Mouse (Mus musculus) midbrain, postnatal 0 days (tissue): Measurements from ENCODE around the gene Sox2. TPM values are rescaled to one million over a fixed set of nuclear protein-coding genes. Genes with fewer than 3 reads are reported as not detected.

Experiments
- ATAC-seq: fragments of 200-750 bp; cut with Nextera tagmentation; 2 replicates; pipeline ENCODE4 v1.8.0; 2017; ENCODE audit warnings: moderate number of reproducible peaks, mild to moderate bottlenecking, moderate TSS enrichment, moderate library complexity; ENCODE audit not compliant: low FRiP score
- DNase-seq: peaks from one replicate; pipeline ENCODE4 v3.0.0-alpha.2; 2015; ENCODE audit warnings: low spot score
- H3K27ac ChIP-seq: fragments of 300-500 bp; sonication (generic); 2 replicates; pipeline ENCODE4 v1.5.1; 2014; ENCODE audit warnings: low read depth, mild to moderate bottlenecking, low read length, mixed read lengths
- H3K27me3 ChIP-seq: fragments of 300-500 bp; sonication (generic); 2 replicates; pipeline ENCODE4 v1.6.1; 2014; ENCODE audit warnings: low read length, control low read depth, mixed read lengths; ENCODE audit not compliant: insufficient read depth
- H3K36me3 ChIP-seq: fragments of 300-500 bp; sonication (generic); 2 replicates; pipeline ENCODE4 v1.6.1; 2014; ENCODE audit warnings: low read length, control low read depth, mixed read lengths; ENCODE audit not compliant: insufficient read depth
- H3K4me1 ChIP-seq: fragments of 300-500 bp; sonication (generic); 2 replicates; pipeline ENCODE4 v1.6.1; 2014; ENCODE audit warnings: mild to moderate bottlenecking, control low read depth, antibody characterized with exemption, low read length, mixed read lengths; ENCODE audit not compliant: insufficient read depth
- H3K4me2 ChIP-seq: fragments of 300-500 bp; sonication (generic); 2 replicates; pipeline ENCODE4 v1.6.1; 2014; ENCODE audit warnings: low read depth, mild to moderate bottlenecking, low read length, mixed read lengths; ENCODE audit not compliant: poor library complexity, severe bottlenecking
- H3K4me3 ChIP-seq: fragments of 300-500 bp; sonication (generic); 2 replicates; pipeline ENCODE4 v1.5.1; 2014; ENCODE audit warnings: low read depth, mild to moderate bottlenecking, low read length, moderate library complexity
- H3K9ac ChIP-seq: fragments of 300-500 bp; sonication (generic); replicated peaks from 2 replicates; pipeline ENCODE4 v1.6.1; 2014; ENCODE audit warnings: mild to moderate bottlenecking, low read length, moderate library complexity, mixed read lengths; ENCODE audit not compliant: poor library complexity, severe bottlenecking
- H3K9me3 ChIP-seq: fragments of 300-500 bp; sonication (generic); 2 replicates; pipeline ENCODE4 v1.6.1; 2016; ENCODE audit warnings: low read length, control low read depth
- CTCF ChIP-seq: IDR thresholded peaks from 2 replicates; pipeline ENCODE4 v1.5.1; 2016; ENCODE audit warnings: antibody characterized with exemption, mild to moderate bottlenecking
- WGBS: fragments of 180-500 bp; shearing (Covaris S2); extraction: QIAGEN DNeasy Blood & Tissue Kit; methylation state at CpG from one replicate; pipeline ENCODE4 v1.1.7; 2014; 5-methylcytosine and 5-hydroxymethylcytosine counted together
- microRNA counts: library from miRNA; unstranded; fragments of <30 nt; microRNA quantifications from one replicate; lab custom pipeline; 2015
- microRNA-seq: library from miRNA; unstranded; fragments of <30 nt; microRNA quantifications from one replicate; pipeline ENCODE4, GENCODE M21; 2016; ENCODE audit warnings: borderline number of aligned reads
- polyA plus RNA-seq: library from polyadenylated mRNA; unstranded; fragments of >200 nt; fragmentation: Nextera tagmentation; extraction: Ambion mirVana; gene quantifications from 2 replicates; pipeline ENCODE4 v1.2.1, GENCODE M21; 2015
- total RNA-seq: library from RNA; depleted of rRNA; stranded (reverse); fragments of >200 nt; gene quantifications from 2 replicates; pipeline ENCODE4 v1.2.3, GENCODE M21; 2014

Sox2 gene
- total and polyA plus RNA-seq, 2 experiments from 2014 or later: 29.7 to 79.1 TPM

DNA sequence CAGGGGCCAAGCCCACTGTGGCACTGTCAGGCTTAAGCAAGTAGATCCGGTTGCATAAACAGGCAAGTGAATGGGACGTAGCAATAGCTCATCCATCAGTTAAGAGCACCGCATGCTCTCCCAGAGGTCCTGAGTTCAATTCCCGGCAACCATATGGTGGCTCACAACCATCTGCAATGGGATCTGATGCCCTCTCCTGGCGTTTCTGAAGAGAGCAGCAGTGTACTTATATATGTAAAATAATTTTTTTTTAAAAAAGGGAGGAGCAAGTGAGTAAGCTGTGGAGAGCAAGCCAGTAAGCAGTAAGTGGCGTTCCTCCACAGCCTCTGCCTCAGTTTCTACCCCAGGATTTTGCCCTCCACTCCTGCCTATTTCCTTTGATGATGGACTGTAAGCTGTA is 37.9 kb downstream of the Sox2 start:
- 0 out of 2 replicates have a peak, but pooled peaks have one; percentile 11 for TF ChIP-seq CTCF
- no peak for ATAC-seq
- no peak for DNase-seq
- no peak overlapping the region for H3K4me2 ChIP-seq
- H3K27ac ChIP-seq: no peak overlapping the region
- no peaks in the 10 kb centered on the region for H3K9me3 ChIP-seq
- no peak overlapping the region for H3K4me3 ChIP-seq
- H3K36me3 ChIP-seq: no peaks in the 10 kb centered on the region
- no peak overlapping the region for H3K9ac ChIP-seq
- no peaks in the 10 kb centered on the region for H3K4me1 ChIP-seq
- H3K27me3 ChIP-seq: no peaks in the 10 kb centered on the region
- WGBS: 90% methylated on average over 6 of the region's 6 CpGs

DNA sequence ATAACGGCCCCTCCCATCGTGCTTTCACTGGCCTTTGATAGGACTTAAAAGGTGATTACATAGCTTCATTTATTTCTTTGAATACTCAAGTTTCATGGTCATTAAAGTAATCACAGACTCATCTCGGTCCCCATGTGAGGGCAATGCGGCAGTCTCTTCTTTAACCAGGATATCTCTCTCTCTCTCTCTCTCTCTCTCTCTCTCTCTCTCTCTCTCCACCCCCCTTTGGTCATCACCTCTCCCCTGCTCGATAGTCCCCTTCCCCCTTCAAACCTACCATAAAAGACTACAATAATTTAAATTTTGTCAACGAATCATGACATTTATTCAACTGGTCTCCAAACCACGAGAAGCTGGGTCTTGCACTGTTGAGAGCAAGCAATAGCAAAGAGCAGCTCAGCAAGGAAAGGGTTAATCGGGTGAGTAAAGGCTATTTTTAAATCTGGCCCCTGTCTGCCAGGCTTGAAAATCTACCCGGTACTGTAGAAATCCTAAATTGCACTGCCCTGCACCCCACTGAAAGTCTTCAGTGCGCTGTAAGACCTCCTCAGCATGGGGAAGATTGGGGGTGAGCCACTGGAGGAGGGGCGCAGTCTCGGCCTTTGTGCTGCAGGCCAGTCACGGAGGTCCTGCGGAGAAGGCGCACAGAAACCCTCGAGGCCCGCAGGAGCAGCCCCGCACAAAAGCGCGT is 41.6 kb downstream of the Sox2 start:
- no peaks in the 10 kb centered on the region for H3K36me3 ChIP-seq
- ATAC-seq (peak; percentile 78), DNase-seq (peak; percentile 43)
- TF ChIP-seq CTCF: no peak
- H3K4me1 ChIP-seq: no peaks in the 10 kb centered on the region
- no peak overlapping the region for H3K27ac ChIP-seq
- H3K9ac ChIP-seq: peak overlapping the region; percentile 30
- H3K4me3 ChIP-seq: peak overlapping the region; percentile 21
- 6% methylated on average over 20 of the region's 20 CpGs for WGBS
- H3K27me3 ChIP-seq: no peaks in the 10 kb centered on the region
- H3K4me2 ChIP-seq: peak overlapping the region; percentile 57
- H3K9me3 ChIP-seq: no peaks in the 10 kb centered on the region

DNA sequence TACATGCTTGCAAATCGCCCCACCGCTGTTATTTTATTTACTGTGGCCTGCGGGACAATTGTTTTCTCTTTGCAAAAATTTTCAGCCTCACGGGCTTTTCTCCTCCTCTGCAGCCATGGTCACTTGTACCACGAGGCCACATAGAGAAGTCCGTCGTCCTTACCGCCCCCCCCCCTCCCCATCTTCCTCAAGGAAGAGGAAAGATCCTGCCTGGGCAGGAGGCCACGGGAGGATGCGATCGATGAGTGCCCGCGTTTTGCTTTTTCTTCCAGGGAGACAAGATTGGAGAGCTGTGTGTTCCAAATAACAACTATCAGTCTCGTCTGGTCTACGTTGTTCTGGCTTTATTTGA is 42.2 kb downstream of the Sox2 start:
- H3K36me3 ChIP-seq: no peaks in the 10 kb centered on the region
- H3K27ac ChIP-seq: no peak overlapping the region
- no peak for TF ChIP-seq CTCF
- H3K4me2 ChIP-seq: peak overlapping the region; percentile 57
- H3K4me1 ChIP-seq: no peaks in the 10 kb centered on the region
- H3K4me3 ChIP-seq: peak overlapping the region; percentile 21
- H3K27me3 ChIP-seq: no peaks in the 10 kb centered on the region
- peak overlapping the region; percentile 30 for H3K9ac ChIP-seq
- WGBS: 7% methylated on average over 15 of the region's 15 CpGs
- H3K9me3 ChIP-seq: no peaks in the 10 kb centered on the region
- ATAC-seq (0 out of 2 replicates have a peak, but pooled peaks have one; percentile 45), DNase-seq (no peak)

MicroRNAs within 50 kb of the gene (microRNA counts, 519-probe panel; counts per million panel counts)
- 528 counts per million, percentile 58 among the panel's probes with 10 or more counts for microRNA mmu-miR-1897-3p (lab: Ali Mortazavi, UCI)

Small RNA genes within 50 kb of the gene (microRNA-seq; reads per million reads assigned to microRNA genes)
- not detected for gene Mir1897
